Mouse (Mus musculus) forebrain, embryonic 12.5 days (tissue): Measurements from ENCODE around the gene Opcml. TPM values are rescaled to one million over a fixed set of nuclear protein-coding genes. Genes with fewer than 3 reads are reported as not detected.

Source experiments
- ATAC-seq: fragments of 200-750 bp; cut with Nextera tagmentation; 2 replicates; pipeline ENCODE4 v1.8.0; 2017; ENCODE audit warnings: moderate TSS enrichment; ENCODE audit not compliant: low FRiP score
- H3K27ac ChIP-seq: fragments of 300-500 bp; sonication (generic); 2 replicates; pipeline ENCODE4 v1.5.1; 2016; ENCODE audit warnings: mild to moderate bottlenecking
- H3K27me3 ChIP-seq: fragments of 300-500 bp; sonication (generic); 2 replicates; pipeline ENCODE4 v1.6.1; 2016; ENCODE audit warnings: mild to moderate bottlenecking
- H3K36me3 ChIP-seq: fragments of 300-500 bp; sonication (generic); replicated peaks from 2 replicates; pipeline ENCODE4 v1.6.1; 2016; ENCODE audit warnings: mild to moderate bottlenecking
- H3K4me1 ChIP-seq: fragments of 300-500 bp; sonication (generic); 2 replicates; pipeline ENCODE4 v1.6.1; 2016
- H3K4me2 ChIP-seq: fragments of 300-500 bp; sonication (generic); 2 replicates; pipeline ENCODE4 v1.6.1; 2016; ENCODE audit warnings: mild to moderate bottlenecking, moderate library complexity
- H3K4me3 ChIP-seq: fragments of 300-500 bp; sonication (generic); replicated peaks from 2 replicates; pipeline ENCODE4 v1.5.1; 2016; ENCODE audit warnings: mild to moderate bottlenecking
- H3K9ac ChIP-seq: fragments of 300-500 bp; sonication (generic); 2 replicates; pipeline ENCODE4 v1.6.1; 2016; ENCODE audit warnings: mild to moderate bottlenecking
- H3K9me3 ChIP-seq: fragments of 300-500 bp; sonication (generic); 2 replicates; pipeline ENCODE4 v1.6.1; 2016
- WGBS: fragments of 180-500 bp; shearing (Covaris S2); methylation state at CpG from one replicate; pipeline ENCODE4 v1.1.7; 2016; 5-methylcytosine and 5-hydroxymethylcytosine counted together
- polyA plus RNA-seq: library from polyadenylated mRNA; unstranded; fragments of >200 nt; fragmentation: Nextera tagmentation; extraction: Ambion mirVana; gene quantifications from 2 replicates; pipeline ENCODE4 v1.2.1, GENCODE M21; 2016

Opcml gene
- polyA plus RNA-seq, 1 experiment from 2014 or later = 6.2 TPM

DNA sequence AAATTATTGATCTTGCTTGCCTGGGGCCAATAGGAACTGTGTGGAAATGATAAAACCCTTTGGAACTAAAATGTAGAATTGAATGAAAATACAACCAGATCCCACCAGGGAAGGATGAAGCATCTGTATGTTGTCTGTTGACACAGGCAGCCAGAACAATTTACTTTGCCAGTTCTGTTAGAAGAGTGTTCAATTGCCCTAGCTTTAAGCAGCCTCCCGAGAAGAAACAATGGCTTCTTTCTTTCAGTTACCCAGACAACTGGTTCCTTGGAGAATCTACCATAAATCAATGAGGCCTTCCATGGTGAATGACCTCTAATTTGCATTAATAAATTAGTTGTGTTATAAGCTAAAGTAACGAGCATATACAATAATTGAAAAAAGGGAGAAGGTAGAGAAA is 346.0 kb downstream of the Opcml start:
- no peaks in the 10 kb centered on the region for H3K27me3 ChIP-seq
- ATAC-seq = no peak
- no peaks in the 10 kb centered on the region for H3K36me3 ChIP-seq
- H3K4me1 ChIP-seq = peaks cover 7% of the 10 kb centered on the region
- no peak overlapping the region for H3K4me2 ChIP-seq
- no peaks in the 10 kb centered on the region for H3K9me3 ChIP-seq
- no peak overlapping the region for H3K27ac ChIP-seq
- WGBS = 6% methylated on average over 2 of the region's 2 CpGs
- no peak overlapping the region for H3K9ac ChIP-seq
- no peak overlapping the region for H3K4me3 ChIP-seq

DNA sequence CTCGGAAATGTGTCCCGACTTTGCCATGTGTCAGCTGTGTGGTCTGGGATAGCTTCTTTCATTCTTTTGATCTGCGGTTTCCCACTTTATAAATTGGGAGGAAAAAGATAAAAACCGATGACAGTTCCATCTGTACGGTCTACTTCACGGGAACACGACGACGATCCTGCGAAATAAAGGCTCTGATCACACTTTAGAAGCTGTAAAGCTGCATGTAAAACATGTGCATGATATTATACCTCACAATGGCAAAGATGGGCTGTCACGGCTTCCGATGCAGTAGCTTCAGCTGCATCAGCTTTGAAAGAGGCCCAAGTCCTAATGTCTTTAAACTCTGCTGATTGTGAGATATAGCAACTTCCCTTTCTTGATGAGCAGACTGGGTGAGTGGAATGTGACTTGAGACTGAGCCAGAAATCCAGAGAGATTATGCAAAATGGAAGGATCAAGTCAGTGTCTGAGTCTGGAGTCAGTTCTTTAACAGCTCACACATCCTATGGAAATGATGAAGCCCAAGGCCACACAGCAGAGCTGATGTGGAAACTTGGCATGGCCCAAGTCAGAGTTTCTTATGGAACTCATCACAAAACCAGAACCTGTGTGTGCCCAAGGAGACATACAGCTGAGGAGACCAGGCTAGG is 349.5 kb downstream of the Opcml start:
- H3K9ac ChIP-seq = no peak overlapping the region
- no peak overlapping the region for H3K4me2 ChIP-seq
- 87% methylated on average over 12 of the region's 12 CpGs for WGBS
- ATAC-seq = no peak
- H3K27ac ChIP-seq = no peak overlapping the region
- H3K27me3 ChIP-seq = no peaks in the 10 kb centered on the region
- H3K36me3 ChIP-seq = no peaks in the 10 kb centered on the region
- H3K4me3 ChIP-seq = no peak overlapping the region
- H3K9me3 ChIP-seq = no peaks in the 10 kb centered on the region
- peaks cover 7% of the 10 kb centered on the region for H3K4me1 ChIP-seq

DNA sequence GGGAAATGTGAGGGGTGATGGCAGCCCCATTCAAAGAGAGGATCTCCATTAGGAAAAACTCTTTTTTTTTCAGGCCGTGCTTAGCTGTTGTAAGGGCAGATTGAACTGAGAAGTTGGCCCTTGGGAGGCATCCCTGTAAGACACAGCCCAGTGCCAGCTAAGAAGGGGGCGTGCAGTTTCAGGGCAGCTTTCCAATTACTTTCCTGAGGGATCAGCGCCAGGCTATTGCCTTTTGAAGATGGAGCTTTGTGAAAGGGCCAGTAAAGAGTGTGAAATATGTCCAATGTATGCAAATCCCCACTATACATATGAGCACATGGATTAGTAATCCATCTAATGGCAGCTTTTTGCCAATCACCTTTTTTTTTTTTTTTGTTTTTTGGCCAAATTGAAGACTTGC is 358.9 kb downstream of the Opcml start:
- Histone ChIP-seq H3K36me3 (no peaks in the 10 kb centered on the region), H3K27me3 (no peaks in the 10 kb centered on the region), H3K9me3 (no peaks in the 10 kb centered on the region), H3K4me3 (no peak overlapping the region), H3K4me2 (no peak overlapping the region), H3K9ac (no peak overlapping the region), H3K27ac (no peak overlapping the region), H3K4me1 (peaks cover 2% of the 10 kb centered on the region; the same call in 1 of the 2 replicates)
- no peak for ATAC-seq
- WGBS = 70% methylated on average over 3 of the region's 3 CpGs

DNA sequence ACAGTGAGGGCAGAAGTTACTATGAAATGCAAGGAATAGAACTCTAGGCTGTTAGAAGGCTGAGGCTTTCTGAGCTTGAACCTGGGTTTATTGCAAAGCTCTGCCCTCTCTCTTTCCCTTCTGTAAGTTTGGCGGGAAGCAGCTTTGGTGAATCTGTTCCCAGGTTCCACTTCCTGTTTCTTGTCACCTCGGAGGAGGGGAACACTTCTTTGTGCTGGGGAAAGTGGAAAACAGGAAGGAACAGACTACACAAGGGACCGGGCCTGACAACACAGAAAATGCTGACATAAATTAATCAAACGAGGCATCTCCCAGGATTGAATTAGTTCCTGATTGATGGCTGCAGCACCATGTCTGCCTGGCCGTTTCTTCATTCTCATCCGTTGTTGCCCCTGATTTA is 363.2 kb downstream of the Opcml start:
- no peak overlapping the region for H3K4me3 ChIP-seq
- no peaks in the 10 kb centered on the region for H3K27me3 ChIP-seq
- ATAC-seq = no peak
- no peaks in the 10 kb centered on the region for H3K36me3 ChIP-seq
- H3K4me2 ChIP-seq = no peak overlapping the region
- WGBS = 72% methylated on average over 6 of the region's 6 CpGs
- H3K9ac ChIP-seq = no peak overlapping the region
- peaks cover 2% of the 10 kb centered on the region; the same call in 1 of the 2 replicates for H3K4me1 ChIP-seq
- H3K27ac ChIP-seq = no peak overlapping the region
- H3K9me3 ChIP-seq = no peaks in the 10 kb centered on the region

DNA sequence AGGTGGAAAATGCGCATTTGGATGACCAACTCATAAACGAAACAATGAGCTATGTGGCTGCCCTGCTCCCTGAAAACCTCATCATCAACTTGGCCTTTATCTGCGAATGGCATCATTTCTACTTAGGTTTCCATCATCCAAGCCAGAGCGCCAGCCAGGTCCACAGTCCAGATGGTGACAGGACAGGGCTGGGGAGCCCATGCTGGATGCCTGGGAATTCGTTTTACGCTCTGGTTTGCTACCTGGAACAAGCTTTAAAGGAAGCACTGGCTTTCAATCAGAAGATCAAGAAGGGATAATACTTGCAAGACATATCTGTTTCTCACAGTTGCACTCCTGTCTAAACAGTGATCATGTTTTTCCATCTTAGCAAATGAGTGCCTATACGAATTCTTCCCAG is 366.5 kb downstream of the Opcml start:
- H3K9me3 ChIP-seq = no peaks in the 10 kb centered on the region
- no peak overlapping the region for H3K4me2 ChIP-seq
- H3K27me3 ChIP-seq = no peaks in the 10 kb centered on the region
- no peaks in the 10 kb centered on the region for H3K36me3 ChIP-seq
- WGBS = 90% methylated on average over 7 of the region's 7 CpGs
- no peak overlapping the region for H3K9ac ChIP-seq
- H3K4me3 ChIP-seq = no peak overlapping the region
- no peaks in the 10 kb centered on the region for H3K4me1 ChIP-seq
- ATAC-seq = no peak
- no peak overlapping the region for H3K27ac ChIP-seq

DNA sequence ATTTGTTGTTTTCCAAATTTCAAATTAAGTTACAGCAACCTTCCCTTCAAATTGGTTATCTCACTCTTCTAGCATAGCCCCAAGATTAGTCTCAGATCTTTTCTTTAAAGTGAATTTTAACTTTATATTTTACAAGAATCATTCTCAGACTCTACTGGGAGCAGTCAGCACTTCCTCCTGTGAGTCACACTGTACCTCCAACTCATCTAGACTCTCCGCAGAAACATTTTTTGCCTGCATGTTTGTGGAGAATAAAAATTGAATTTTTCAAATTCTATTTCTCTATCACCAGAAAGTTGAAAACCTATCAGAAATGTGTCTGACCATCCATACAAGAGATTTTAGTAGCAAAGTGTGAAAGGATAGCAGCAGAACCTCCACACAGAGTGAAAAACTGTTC is 370.4 kb downstream of the Opcml start:
- H3K27ac ChIP-seq = no peak overlapping the region
- no peak overlapping the region for H3K9ac ChIP-seq
- WGBS = 94% methylated on average over 1 of the region's 1 CpGs
- H3K4me2 ChIP-seq = no peak overlapping the region
- H3K36me3 ChIP-seq = no peaks in the 10 kb centered on the region
- H3K27me3 ChIP-seq = no peaks in the 10 kb centered on the region
- ATAC-seq = no peak
- H3K4me1 ChIP-seq = peaks cover 11% of the 10 kb centered on the region
- no peak overlapping the region for H3K4me3 ChIP-seq
- no peaks in the 10 kb centered on the region for H3K9me3 ChIP-seq

DNA sequence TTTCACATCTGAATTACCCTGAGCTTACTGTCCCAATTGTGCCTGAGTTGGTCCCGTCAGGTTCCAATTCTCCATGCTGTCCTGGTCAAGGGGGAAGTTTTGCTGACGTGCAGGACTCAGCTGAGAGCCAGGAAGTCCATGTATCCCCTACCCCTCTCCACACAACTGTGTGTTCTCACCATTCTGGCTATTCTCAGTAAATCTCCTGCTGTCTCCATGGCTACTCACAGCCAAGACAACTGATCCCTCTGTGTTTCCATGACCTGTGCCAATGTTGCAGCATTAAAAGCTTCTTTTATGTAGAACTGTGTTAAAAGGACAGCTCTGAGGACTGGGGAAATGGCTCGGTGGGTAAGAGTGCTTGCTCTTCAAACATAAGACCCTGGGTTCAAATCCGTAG is 373.4 kb downstream of the Opcml start:
- Histone ChIP-seq H3K4me2 (no peak overlapping the region), H3K9me3 (no peaks in the 10 kb centered on the region), H3K9ac (no peak overlapping the region), H3K27me3 (no peaks in the 10 kb centered on the region), H3K4me3 (no peak overlapping the region), H3K27ac (no peak overlapping the region), H3K36me3 (no peaks in the 10 kb centered on the region), H3K4me1 (peaks cover 11% of the 10 kb centered on the region)
- no peak for ATAC-seq
- WGBS = 27% methylated on average over 4 of the region's 4 CpGs

DNA sequence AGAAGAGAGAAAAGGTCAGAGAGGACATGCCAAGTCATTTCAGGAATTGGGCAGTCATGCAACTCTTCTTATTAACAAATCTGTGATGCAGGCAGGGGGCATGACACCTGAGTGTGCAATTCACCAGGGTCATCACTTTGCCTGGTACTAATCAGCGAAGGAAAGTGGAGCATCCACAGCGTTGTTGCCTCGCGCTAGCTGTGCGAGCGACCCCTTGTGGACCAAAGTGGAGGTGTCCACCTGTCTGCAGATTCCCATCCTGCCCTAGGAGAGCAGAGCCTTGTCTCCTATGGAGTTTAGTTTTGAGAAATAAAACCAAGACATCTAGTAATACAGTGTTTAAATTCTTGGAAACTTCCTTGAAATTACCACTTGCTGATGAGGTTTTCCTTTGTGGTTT is 381.3 kb downstream of the Opcml start:
- no peaks in the 10 kb centered on the region for H3K9me3 ChIP-seq
- no peak overlapping the region for H3K4me2 ChIP-seq
- no peaks in the 10 kb centered on the region for H3K36me3 ChIP-seq
- 6% methylated on average over 6 of the region's 6 CpGs for WGBS
- ATAC-seq = no peak
- H3K27ac ChIP-seq = no peak overlapping the region
- no peak overlapping the region for H3K9ac ChIP-seq
- H3K4me1 ChIP-seq = no peaks in the 10 kb centered on the region; the same call in 1 of the 2 replicates
- no peak overlapping the region for H3K4me3 ChIP-seq
- no peaks in the 10 kb centered on the region for H3K27me3 ChIP-seq

DNA sequence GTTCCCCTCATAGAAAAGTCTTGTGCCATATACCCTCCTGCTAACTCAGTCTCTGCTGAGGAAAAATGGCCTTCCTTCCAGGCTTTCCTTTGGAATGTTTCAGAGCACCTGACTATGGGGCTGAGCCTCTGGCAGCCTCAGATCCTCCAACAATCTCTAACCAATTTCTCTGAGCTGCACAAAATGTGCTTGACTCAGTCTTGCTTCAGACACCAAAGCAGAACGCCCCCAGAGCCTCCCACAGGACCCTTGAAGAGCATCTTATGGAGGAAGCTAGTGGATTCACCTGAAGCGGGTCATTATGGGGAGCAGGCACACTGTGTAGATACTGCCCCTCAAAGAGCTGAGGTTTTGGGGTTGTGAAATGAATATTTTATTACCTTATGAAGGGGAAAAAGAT is 386.5 kb downstream of the Opcml start:
- 82% methylated on average over 2 of the region's 2 CpGs for WGBS
- Histone ChIP-seq H3K36me3 (no peaks in the 10 kb centered on the region), H3K4me1 (no peaks in the 10 kb centered on the region; the same call in 1 of the 2 replicates), H3K27me3 (no peaks in the 10 kb centered on the region), H3K27ac (no peak overlapping the region), H3K9me3 (no peaks in the 10 kb centered on the region), H3K4me3 (no peak overlapping the region), H3K4me2 (no peak overlapping the region), H3K9ac (no peak overlapping the region)
- no peak for ATAC-seq

DNA sequence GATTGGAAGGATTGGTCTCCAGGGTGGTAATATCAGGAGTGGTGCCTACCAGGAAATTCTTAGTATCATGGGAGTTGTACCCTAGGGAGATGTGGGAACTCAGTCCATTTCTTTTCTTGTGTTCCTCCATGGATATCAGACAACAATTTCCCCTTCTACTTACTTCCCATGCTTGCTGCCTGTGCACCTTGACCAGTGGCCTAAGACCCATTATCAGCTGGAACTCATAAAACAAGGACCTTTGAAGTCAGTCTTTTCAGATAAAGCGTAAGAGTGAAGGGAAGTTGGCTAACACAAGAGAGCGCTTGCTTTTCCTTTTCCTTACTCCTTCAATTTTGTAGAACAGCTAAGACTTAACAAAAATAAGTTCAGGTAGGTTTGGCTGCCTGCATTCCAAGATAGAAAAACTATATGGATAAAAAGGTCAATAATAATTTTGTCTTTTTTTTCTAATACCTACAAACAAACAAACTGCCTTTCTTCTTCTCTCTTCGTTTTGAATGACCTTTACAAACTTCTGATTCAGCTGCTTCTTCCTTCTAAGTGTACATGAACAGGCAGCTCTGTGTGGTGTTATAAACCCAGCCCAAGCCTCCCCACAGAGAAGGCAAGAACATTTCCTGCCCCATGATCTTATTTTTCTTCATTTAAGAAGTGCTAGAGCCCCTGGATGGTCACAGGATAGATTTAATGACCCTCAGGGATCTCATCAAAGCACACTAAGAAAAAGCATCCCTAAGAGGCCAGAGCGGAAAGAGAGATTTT is 387.7 kb downstream of the Opcml start:
- H3K4me3 ChIP-seq = no peak overlapping the region
- H3K4me1 ChIP-seq = no peaks in the 10 kb centered on the region
- no peaks in the 10 kb centered on the region for H3K9me3 ChIP-seq
- no peak overlapping the region for H3K4me2 ChIP-seq
- WGBS = 88% methylated on average over 4 of the region's 4 CpGs
- H3K27me3 ChIP-seq = no peaks in the 10 kb centered on the region
- no peak overlapping the region for H3K27ac ChIP-seq
- no peak overlapping the region for H3K9ac ChIP-seq
- ATAC-seq = no peak
- H3K36me3 ChIP-seq = no peaks in the 10 kb centered on the region

DNA sequence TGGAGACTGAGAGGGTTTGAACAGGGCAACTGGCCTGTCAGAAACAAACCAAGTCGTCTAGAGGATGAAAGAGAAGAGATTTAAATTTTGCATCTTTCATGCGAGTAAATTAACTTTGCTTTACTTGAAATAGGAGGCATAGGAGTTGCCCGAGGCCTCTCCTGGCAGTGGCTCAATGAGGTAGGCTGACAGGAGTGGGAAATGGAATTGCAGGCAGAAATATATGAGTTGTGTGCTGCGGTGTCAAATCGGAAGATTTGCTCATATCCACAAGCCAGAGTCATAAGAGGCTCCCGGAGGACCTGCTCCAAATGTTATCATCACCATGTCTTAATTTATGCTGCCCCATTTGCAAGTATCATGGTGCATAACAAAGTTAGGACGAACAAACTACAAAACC is 391.3 kb downstream of the Opcml start:
- H3K4me1 ChIP-seq = no peaks in the 10 kb centered on the region
- WGBS = 79% methylated on average over 7 of the region's 7 CpGs
- H3K9me3 ChIP-seq = no peaks in the 10 kb centered on the region
- no peak overlapping the region for H3K27ac ChIP-seq
- no peaks in the 10 kb centered on the region for H3K27me3 ChIP-seq
- H3K9ac ChIP-seq = no peak overlapping the region
- no peak overlapping the region for H3K4me2 ChIP-seq
- no peaks in the 10 kb centered on the region for H3K36me3 ChIP-seq
- ATAC-seq = no peak
- no peak overlapping the region for H3K4me3 ChIP-seq

DNA sequence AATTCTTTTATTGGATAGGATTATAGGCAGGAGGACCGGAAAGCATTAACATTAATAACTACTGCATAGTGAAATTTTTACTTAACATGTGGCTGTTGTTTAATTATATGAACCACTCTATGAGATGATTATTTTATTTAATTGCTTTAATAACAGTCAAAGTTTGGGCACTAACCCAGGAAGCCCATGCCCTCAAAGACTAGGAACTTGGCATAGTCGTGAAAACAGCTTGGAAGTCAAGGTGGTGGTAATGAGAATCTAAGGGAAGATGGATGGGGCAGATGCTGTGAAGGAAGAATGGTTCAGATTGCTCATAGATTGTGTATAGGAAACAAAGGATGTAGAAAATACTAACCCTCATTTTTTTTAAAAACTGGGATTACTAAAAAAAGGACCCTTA is 399.7 kb downstream of the Opcml start:
- Histone ChIP-seq H3K27ac (no peak overlapping the region), H3K4me2 (no peak overlapping the region), H3K27me3 (no peaks in the 10 kb centered on the region), H3K4me3 (no peak overlapping the region), H3K9ac (no peak overlapping the region), H3K4me1 (no peaks in the 10 kb centered on the region), H3K9me3 (no peaks in the 10 kb centered on the region), H3K36me3 (no peaks in the 10 kb centered on the region)
- no peak for ATAC-seq
- WGBS = 80% methylated on average over 2 of the region's 2 CpGs

DNA sequence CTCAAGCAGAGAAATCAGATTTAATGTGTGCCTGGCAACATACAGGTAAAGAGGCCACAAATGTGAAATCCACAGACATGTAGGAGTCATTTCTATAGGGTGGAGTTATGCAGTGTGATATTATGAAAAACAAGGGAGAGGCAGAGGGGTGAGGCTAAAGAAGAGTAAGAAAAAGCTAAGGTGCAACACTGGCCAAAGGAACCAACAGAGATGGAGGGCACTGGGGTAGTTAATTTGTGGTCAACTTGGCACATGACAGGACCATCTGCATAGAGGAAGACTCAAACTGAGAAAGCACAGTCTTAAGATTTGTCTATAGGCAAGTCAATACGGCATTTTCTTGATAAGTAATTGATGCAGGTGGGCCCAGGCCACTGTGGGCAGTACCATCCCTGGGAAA is 400.2 kb downstream of the Opcml start:
- H3K9me3 ChIP-seq = no peaks in the 10 kb centered on the region
- no peaks in the 10 kb centered on the region for H3K36me3 ChIP-seq
- H3K9ac ChIP-seq = no peak overlapping the region
- WGBS = 88% methylated on average over 1 of the region's 1 CpGs
- ATAC-seq = no peak
- no peak overlapping the region for H3K4me2 ChIP-seq
- no peaks in the 10 kb centered on the region for H3K27me3 ChIP-seq
- H3K27ac ChIP-seq = no peak overlapping the region
- no peak overlapping the region for H3K4me3 ChIP-seq
- no peaks in the 10 kb centered on the region for H3K4me1 ChIP-seq
